Mouse (Mus musculus) kidney, embryonic 16.5 days (tissue): Measurements from ENCODE around the gene Slc44a4. TPM values are rescaled to one million over a fixed set of nuclear protein-coding genes. Genes with fewer than 3 reads are reported as not detected.
"Not testable (repeated sequence)": the region's sequence is repeated elsewhere in the genome, so short reads cannot be mapped to it uniquely, and the experiment has no call there.

ENCODE experiments used
- ATAC-seq: fragments of 200-750 bp; cut with Nextera tagmentation; 2 replicates; pipeline ENCODE4 v1.8.0; 2017; ENCODE audit warnings: moderate TSS enrichment; ENCODE audit not compliant: low FRiP score, low TSS enrichment
- H3K27ac ChIP-seq: fragments of 300-500 bp; sonication (generic); 2 replicates; pipeline ENCODE4 v1.5.1; 2014; ENCODE audit warnings: low read length
- H3K27me3 ChIP-seq: fragments of 300-500 bp; sonication (generic); 2 replicates; pipeline ENCODE4 v1.6.1; 2014; ENCODE audit warnings: low read length, control low read depth, mixed read lengths; ENCODE audit not compliant: insufficient read depth
- H3K36me3 ChIP-seq: fragments of 300-500 bp; sonication (generic); 2 replicates; pipeline ENCODE4 v1.6.1; 2014; ENCODE audit warnings: low read length, control low read depth, mixed read lengths; ENCODE audit not compliant: insufficient read depth
- H3K4me1 ChIP-seq: fragments of 300-500 bp; sonication (generic); 2 replicates; pipeline ENCODE4 v1.6.1; 2014; ENCODE audit warnings: low read length, control low read depth, mixed read lengths; ENCODE audit not compliant: insufficient read depth
- H3K4me2 ChIP-seq: fragments of 300-500 bp; sonication (generic); replicated peaks from 2 replicates; pipeline ENCODE4 v1.6.1; 2014; ENCODE audit warnings: low read depth, low read length
- H3K4me3 ChIP-seq: fragments of 300-500 bp; sonication (generic); 2 replicates; pipeline ENCODE4 v1.5.1; 2014; ENCODE audit warnings: mild to moderate bottlenecking, low read length
- H3K9ac ChIP-seq: fragments of 300-500 bp; sonication (generic); replicated peaks from 2 replicates; pipeline ENCODE4 v1.6.1; 2014; ENCODE audit warnings: low read length
- H3K9me3 ChIP-seq: fragments of 300-500 bp; sonication (generic); 2 replicates; pipeline ENCODE4 v1.6.1; 2016; ENCODE audit warnings: low read length, control low read depth
- WGBS: fragments of 180-500 bp; shearing (Covaris S2); extraction: QIAGEN DNeasy Blood & Tissue Kit; methylation state at CpG from one replicate; pipeline ENCODE4 v1.1.7; 2014; 5-methylcytosine and 5-hydroxymethylcytosine counted together
- polyA plus RNA-seq: library from polyadenylated mRNA; unstranded; fragments of >200 nt; fragmentation: Nextera tagmentation; extraction: Ambion mirVana; gene quantifications from 2 replicates; pipeline ENCODE4 v1.2.1, GENCODE M21; 2015

Slc44a4 gene
- polyA plus RNA-seq, 1 experiment from 2014 or later = 18.9 TPM

- no peaks in the 10 kb centered on the region for H3K9me3 ChIP-seq
- H3K36me3 ChIP-seq = no peaks in the 10 kb centered on the region
- peaks cover 10% of the 10 kb centered on the region for H3K4me1 ChIP-seq
- no peaks in the 10 kb centered on the region for H3K27me3 ChIP-seq
- 72% methylated on average over 6 of the region's 6 CpGs for WGBS
- no peak overlapping the region for H3K4me2 ChIP-seq
- no peak for ATAC-seq
- H3K9ac ChIP-seq = no peak overlapping the region
- no peak overlapping the region for H3K27ac ChIP-seq
- H3K4me3 ChIP-seq = no peak overlapping the region
Measured at GRCm38 (mm10) chr17:34937960-34938505, 23.8 kb downstream of the Slc44a4 start.

- Histone ChIP-seq H3K4me2 (peak overlapping the region; percentile 64), H3K9ac (peak overlapping the region; percentile 58), H3K27me3 (no peaks in the 10 kb centered on the region), H3K4me3 (peak overlapping the region; percentile 36), H3K4me1 (peaks cover 3% of the 10 kb centered on the region; the same call in 1 of the 2 replicates), H3K9me3 (no peaks in the 10 kb centered on the region), H3K27ac (peak overlapping the region; percentile 31; the same call in 1 of the 2 replicates), H3K36me3 (no peaks in the 10 kb centered on the region)
- peak; percentile 43; the same call in 1 of the 2 replicates for ATAC-seq
- WGBS = 5% methylated on average over 13 of the region's 15 CpGs
Measured at GRCm38 (mm10) chr17:34941344-34942041, 27.2 kb downstream of the Slc44a4 start.

DNA sequence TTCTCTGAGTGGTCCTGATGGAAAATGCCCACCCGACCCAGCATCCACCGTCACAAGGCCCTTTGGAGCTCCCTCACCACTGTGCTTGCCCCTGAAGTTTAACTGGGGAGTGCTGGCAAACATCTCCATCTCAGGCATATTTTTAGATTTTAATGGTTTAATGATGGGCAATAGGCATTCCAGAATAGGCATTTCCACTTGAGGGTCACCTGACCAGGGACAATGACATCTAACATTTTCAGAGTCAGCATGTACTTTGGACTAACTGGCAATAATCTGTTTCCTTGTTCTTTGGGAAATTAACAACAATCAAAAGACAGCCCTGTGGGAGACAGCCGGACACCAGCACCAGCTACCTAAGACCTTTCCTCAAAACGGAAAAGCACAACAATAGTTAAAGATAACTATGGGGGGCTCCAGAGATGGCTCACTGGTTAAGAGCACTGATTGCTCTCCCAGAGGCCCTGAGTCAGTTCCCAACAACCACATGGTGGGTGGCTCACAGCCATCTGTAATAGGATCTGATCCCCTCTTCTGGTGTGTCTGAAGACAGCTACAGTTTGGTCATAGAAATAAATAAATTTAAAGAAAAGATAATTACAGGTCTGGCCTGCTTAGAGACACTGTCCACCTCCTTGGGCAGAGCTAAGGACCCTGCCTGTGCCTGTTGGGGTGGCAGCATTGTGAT is 29.0 kb downstream of the Slc44a4 start:
- WGBS = 85% methylated on average over 4 of the region's 4 CpGs
- H3K9me3 ChIP-seq = no peaks in the 10 kb centered on the region
- no peak for ATAC-seq
- H3K27ac ChIP-seq = no peak overlapping the region
- no peak overlapping the region for H3K4me2 ChIP-seq
- H3K9ac ChIP-seq = no peak overlapping the region
- H3K4me3 ChIP-seq = no peak overlapping the region
- H3K27me3 ChIP-seq = no peaks in the 10 kb centered on the region
- no peaks in the 10 kb centered on the region for H3K36me3 ChIP-seq
- peaks cover 3% of the 10 kb centered on the region; the same call in 1 of the 2 replicates for H3K4me1 ChIP-seq

- no peaks in the 10 kb centered on the region for H3K27me3 ChIP-seq
- H3K9ac ChIP-seq = no peak overlapping the region
- H3K27ac ChIP-seq = no peak overlapping the region
- H3K4me1 ChIP-seq = peaks cover 3% of the 10 kb centered on the region; the same call in 1 of the 2 replicates
- ATAC-seq = no peak
- H3K36me3 ChIP-seq = peaks cover 3% of the 10 kb centered on the region; the same call in 1 of the 2 replicates
- H3K4me3 ChIP-seq = no peak overlapping the region
- no peak overlapping the region for H3K4me2 ChIP-seq
- H3K9me3 ChIP-seq = no peaks in the 10 kb centered on the region
Measured at GRCm38 (mm10) chr17:34944362-34944761, 30.1 kb downstream of the Slc44a4 start.

GRCm38 (mm10) chr17:34946486-34947140 is 32.3 kb downstream of the Slc44a4 start:
- no peaks in the 10 kb centered on the region for H3K9me3 ChIP-seq
- H3K27me3 ChIP-seq = no peaks in the 10 kb centered on the region
- H3K4me3 ChIP-seq = no peak overlapping the region
- no peak overlapping the region for H3K4me2 ChIP-seq
- peaks cover 21% of the 10 kb centered on the region for H3K36me3 ChIP-seq
- H3K27ac ChIP-seq = peak overlapping the region; percentile 45; the same call in 1 of the 2 replicates
- no peak overlapping the region for H3K9ac ChIP-seq
- 76% methylated on average over 5 of the region's 5 CpGs for WGBS
- 0 out of 2 replicates have a peak, but pooled peaks have one; percentile 27 for ATAC-seq
- H3K4me1 ChIP-seq = peaks cover 11% of the 10 kb centered on the region

DNA sequence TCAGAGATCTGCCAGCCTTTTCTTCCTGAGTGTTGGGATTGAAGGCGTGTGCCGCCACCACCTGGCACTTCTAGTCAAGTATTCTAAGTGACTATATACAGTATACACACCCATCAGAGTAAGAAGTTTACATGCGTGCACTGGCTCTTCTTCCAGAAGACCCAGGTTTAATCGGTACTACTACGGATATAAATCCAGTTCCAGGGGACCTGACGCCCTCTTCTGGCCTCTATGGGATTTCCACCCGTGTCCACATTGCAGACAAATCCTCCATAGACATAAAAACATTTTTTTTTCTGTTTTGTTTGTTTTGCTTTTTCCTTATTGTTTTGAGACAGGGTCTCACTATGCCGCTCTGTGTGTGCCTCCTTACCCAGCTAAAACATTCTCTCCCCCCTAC is 33.3 kb downstream of the Slc44a4 start:
- H3K4me2 ChIP-seq = no peak overlapping the region
- no peaks in the 10 kb centered on the region for H3K27me3 ChIP-seq
- WGBS = 23% methylated on average over 8 of the region's 8 CpGs
- no peak for ATAC-seq
- peaks cover 21% of the 10 kb centered on the region for H3K36me3 ChIP-seq
- H3K9me3 ChIP-seq = no peaks in the 10 kb centered on the region
- no peak overlapping the region; the same call in 1 of the 2 replicates for H3K27ac ChIP-seq
- no peak overlapping the region for H3K9ac ChIP-seq
- peaks cover 9% of the 10 kb centered on the region for H3K4me1 ChIP-seq
- no peak overlapping the region for H3K4me3 ChIP-seq

DNA sequence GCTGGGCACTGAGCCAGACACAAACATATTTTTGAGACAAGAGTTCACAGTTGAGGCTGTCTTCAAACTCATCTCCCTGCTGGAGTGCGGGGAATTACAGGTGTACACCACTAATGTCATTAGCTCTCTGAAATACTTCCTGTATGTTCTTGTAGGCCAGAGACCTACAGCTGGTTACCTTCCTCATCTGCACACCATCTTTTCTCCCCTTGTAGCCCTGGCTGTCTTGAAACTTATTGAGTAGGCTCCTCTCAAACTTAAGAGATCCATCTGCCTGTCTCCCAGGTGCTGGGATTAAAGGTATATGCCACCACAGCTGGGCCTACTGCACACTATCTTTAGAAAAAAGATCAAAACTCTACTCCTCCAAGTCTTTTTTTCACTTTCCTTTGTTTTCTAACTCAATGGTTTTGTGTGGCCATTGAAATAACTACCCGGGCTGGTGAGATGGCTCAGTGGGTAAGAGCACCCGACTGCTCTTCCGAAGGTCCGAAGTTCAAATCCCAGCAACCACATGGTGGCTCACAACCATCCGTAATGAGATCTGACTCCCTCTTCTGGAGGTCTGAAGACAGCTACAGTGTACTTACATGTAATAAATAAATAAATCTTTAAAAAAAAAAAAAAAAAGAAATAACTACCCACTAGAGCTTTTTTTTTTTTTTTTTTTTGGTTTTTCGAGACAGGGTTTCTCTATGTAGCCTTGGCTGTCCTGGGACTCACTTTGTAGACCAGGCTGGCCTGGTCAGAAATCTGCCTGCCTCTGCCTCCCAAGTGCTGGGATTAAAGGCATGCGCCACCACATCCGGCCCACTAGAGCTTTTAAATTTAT is 34.7 kb downstream of the Slc44a4 start:
- not testable (repeated sequence) for H3K27me3 ChIP-seq, H3K4me1 ChIP-seq, H3K9ac ChIP-seq, H3K4me3 ChIP-seq, ATAC-seq, H3K4me2 ChIP-seq, H3K9me3 ChIP-seq
- Histone ChIP-seq H3K36me3 (peaks cover 21% of the 10 kb centered on the region), H3K27ac (peak overlapping the region; percentile 69)
- WGBS = 57% methylated on average over 9 of the region's 9 CpGs

- Histone ChIP-seq H3K4me1 (peaks cover 9% of the 10 kb centered on the region), H3K27ac (no peak overlapping the region), H3K4me2 (no peak overlapping the region), H3K27me3 (no peaks in the 10 kb centered on the region), H3K36me3 (peaks cover 21% of the 10 kb centered on the region), H3K9me3 (no peaks in the 10 kb centered on the region), H3K9ac (0 out of 2 replicates have a peak overlapping the region, but pooled peaks have one; percentile 15), H3K4me3 (no peak overlapping the region)
- ATAC-seq = 0 out of 2 replicates have a peak, but pooled peaks have one; percentile 12
- 46% methylated on average over 4 of the region's 4 CpGs for WGBS
Measured at GRCm38 (mm10) chr17:34949553-34949969, 35.3 kb downstream of the Slc44a4 start.
